ENCODE assay signal across 7 mouse cellular contexts in genomic region chr7:134227773-134228455, GRCm38 (mm10). TPM values are rescaled to one million over a fixed set of nuclear protein-coding genes. Genes with fewer than 3 reads are reported as not detected.
DNase-seq lines count a peak whose midpoint lies in the region.

No protein-coding gene starts in this region.

- DNase-seq in layer of hippocampus, adult 11-12 months (ENCODE audit: low spot score) = peak; percentile 17
- DNase-seq in layer of hippocampus, adult 9-10 months (ENCODE audit: low spot score) = no peak
- peak; percentile 54 for DNase-seq in embryo, embryonic 9.5 days (ENCODE audit: extremely low spot score)
- DNase-seq in kidney, adult 9 months = peak; percentile 55
- DNase-seq in lung, postnatal 4 days = peak; percentile 69 to 86
- DNase-seq in urinary bladder, adult 2 months (ENCODE audit: low spot score) = no peak
- no peak for DNase-seq in cerebellum, adult 9-10 months

RNA-seq across cellular contexts. Expression of gene Adam12, which starts 4.0 kb away (rescaled TPM):
- 4.3 and 4.6 TPM in 2 replicates for polyA plus RNA-seq in urinary bladder, adult 2 months (2012; rRNA removed)

Comparison
In these comparisons a context has a peak if more than half of its experiments do, and no peak if none do; other contexts are left out.
1. DNase-seq: peak in layer of hippocampus, adult 11-12 months (single experiment), embryo, embryonic 9.5 days (single experiment), kidney, adult 9 months (single experiment) and lung, postnatal 4 days (2 of 2); none in layer of hippocampus, adult 9-10 months (single experiment), urinary bladder, adult 2 months (single experiment) and cerebellum, adult 9-10 months (single experiment).